Mouse (Mus musculus): ENCODE results near the gene Pnrc2.
A peak's percentile ranks its signal among the peaks of the same experiment; 100 is the strongest.

The Pnrc2 gene

GRCm38 (mm10) chr4:135872015-135872414 is 1.6 kb downstream of the Pnrc2 start:
- peak; percentile 15 for DNase-seq (ENCODE audit: extremely low spot score, low spot score)

GRCm38 (mm10) chr4:135870227-135871023 is 3.2 kb downstream of the Pnrc2 start:
- DNase-seq (ENCODE audit: extremely low spot score, low spot score), result no peak

- DNase-seq (ENCODE audit: extremely low spot score, low spot score), result no peak
These were observed 4.7 kb downstream of the Pnrc2 start for GRCm38 (mm10) chr4:135868996-135869395.

- peak; percentile 21 for DNase-seq (ENCODE audit: extremely low spot score, low spot score)
These were observed 16.0 kb downstream of the Pnrc2 start for GRCm38 (mm10) chr4:135857597-135858186.

DNA sequence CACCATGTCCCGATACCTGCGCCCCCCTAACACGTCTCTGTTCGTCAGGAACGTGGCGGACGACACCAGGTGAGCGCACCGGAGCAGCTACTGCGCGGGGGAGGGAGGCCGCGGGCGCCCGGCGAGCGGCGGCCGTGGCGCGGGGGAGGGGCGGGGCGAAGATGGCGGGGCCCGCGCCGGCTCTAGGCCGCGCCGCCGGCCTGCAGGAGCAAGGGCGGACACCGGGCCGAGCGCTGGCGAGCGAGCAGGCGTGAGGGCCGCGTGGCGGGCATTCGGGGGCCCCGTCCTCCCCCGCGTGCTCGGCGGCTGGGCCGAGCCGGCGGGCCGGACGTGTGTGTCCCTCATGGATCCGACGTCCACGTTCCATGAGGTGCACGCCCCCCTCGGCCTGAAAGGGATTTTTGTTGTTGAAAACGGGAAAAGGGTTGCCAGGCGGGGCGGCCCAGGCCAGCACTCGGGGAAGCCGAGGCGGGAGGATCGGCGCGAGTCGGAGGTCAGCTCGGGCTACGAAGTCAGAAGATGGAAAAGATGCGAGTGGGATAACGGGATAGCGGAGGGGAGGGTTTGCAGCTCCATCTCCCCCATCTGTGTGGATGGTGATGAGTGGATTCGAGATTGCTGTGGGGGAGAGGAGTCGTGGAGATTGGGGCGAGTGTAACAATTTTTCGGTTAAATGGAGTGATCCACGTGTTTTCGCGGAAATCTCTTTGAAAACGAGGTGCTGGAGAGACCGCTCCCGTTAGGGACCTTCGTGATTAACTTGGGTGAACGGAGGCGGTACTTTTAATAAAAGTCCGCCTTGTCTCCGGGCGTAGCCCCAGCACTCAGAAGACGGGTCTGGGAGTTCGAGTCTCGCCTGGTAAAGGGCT is 17.2 kb downstream of the Pnrc2 start:
- peak; percentile 83 for DNase-seq (ENCODE audit: extremely low spot score, low spot score)

DNA sequence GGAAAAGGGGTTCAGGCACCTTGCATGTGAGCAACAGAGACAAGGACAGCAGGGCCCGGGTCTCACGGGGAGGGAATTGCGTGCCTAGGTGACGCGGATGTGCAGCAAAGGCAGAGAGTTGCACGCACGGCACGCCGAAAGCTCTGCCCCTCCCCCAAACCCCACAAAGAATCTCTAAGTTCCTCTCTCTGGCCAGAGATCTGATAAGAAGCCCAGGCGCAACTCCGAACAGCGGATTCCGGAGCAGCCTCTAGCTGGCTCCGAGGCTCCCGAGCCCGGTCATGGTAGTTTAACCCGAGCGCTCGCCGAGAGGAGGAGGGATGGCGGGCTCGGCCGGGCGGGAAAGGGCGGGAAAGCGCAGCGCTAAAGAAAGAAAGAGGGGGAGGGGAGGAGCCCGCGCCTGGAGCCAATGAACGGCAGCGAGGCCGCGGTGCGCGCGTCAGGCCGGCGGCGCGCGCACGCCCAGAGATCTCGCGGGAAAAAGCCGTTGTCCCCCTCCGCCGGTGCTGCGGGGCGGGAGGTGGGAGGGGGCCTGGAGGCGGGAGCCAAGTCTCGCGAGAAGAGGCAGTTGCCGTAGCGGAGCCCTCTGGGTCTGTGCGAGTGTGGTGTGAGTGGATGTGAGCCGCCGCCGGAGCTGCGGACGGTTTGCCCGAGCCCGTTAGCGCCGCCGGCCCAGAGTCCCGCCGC is 18.0 kb downstream of the Pnrc2 start, which contains the start of gene Srsf10:
Gene Srsf10, plus strand, starts transcription at position 212 of the 687 bp plus-strand sequence.
- peak; percentile 98 for DNase-seq (ENCODE audit: extremely low spot score, low spot score)

DNA sequence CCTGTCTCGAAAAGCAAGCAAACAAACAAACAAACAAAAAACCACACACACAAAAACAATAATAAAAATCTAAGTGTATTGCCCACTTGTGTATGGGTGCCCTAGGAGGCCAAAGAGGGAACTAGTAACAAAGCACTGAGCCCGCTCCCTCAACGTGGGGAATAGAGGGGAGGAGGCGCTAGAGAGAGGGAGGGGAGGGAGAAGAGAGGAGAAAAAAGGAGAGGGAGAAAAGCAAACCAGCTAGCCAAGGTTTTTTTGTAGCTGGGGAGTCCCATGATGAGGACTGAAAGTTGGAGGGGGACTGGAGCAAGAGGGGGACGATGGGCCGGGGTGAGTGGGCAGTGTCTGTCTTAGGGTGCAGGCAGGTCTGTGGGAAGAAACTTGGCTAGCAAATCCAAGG is 18.6 kb downstream of the Pnrc2 start:
- DNase-seq (ENCODE audit: extremely low spot score, low spot score), result no peak

- DNase-seq (ENCODE audit: extremely low spot score, low spot score), result peak; percentile 31
These were observed 19.0 kb downstream of the Pnrc2 start for GRCm38 (mm10) chr4:135854630-135855029.

GRCm38 (mm10) chr4:135853987-135854546 is 19.6 kb downstream of the Pnrc2 start:
- peak; percentile 11 for DNase-seq (ENCODE audit: extremely low spot score, low spot score)

GRCm38 (mm10) chr4:135851942-135852341 is 21.7 kb downstream of the Pnrc2 start:
- no peak for DNase-seq (ENCODE audit: extremely low spot score, low spot score)

- no peak for DNase-seq (ENCODE audit: extremely low spot score, low spot score)
These were observed 23.1 kb downstream of the Pnrc2 start for GRCm38 (mm10) chr4:135850411-135851095.

- no peak for DNase-seq (ENCODE audit: extremely low spot score, low spot score)
These were observed 26.1 kb downstream of the Pnrc2 start for GRCm38 (mm10) chr4:135847581-135847980.

GRCm38 (mm10) chr4:135844400-135844799 is 29.2 kb downstream of the Pnrc2 start:
- no peak for DNase-seq (ENCODE audit: extremely low spot score, low spot score)

- DNase-seq (ENCODE audit: extremely low spot score, low spot score), result no peak
These were observed 34.2 kb downstream of the Pnrc2 start for GRCm38 (mm10) chr4:135839293-135840011.

DNA sequence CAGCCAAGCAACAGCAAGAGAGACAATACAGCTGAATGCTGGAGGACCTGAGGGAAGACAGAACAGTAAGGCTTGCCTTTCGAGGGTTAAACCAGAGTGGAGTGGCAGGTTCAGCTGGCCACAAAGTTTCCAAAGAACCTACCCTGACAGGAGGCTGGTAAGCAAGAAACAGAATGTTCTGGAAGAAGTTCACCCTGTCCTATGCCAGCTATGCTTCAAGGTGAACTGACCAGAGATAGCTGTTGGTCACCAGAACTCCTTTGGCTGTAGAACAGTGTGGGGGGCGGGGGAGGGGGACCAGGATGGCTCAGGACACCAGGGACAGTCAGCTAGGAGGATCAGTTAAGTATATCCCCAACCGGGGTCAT is 34.7 kb downstream of the Pnrc2 start:
- no peak for DNase-seq (ENCODE audit: extremely low spot score, low spot score)

DNA sequence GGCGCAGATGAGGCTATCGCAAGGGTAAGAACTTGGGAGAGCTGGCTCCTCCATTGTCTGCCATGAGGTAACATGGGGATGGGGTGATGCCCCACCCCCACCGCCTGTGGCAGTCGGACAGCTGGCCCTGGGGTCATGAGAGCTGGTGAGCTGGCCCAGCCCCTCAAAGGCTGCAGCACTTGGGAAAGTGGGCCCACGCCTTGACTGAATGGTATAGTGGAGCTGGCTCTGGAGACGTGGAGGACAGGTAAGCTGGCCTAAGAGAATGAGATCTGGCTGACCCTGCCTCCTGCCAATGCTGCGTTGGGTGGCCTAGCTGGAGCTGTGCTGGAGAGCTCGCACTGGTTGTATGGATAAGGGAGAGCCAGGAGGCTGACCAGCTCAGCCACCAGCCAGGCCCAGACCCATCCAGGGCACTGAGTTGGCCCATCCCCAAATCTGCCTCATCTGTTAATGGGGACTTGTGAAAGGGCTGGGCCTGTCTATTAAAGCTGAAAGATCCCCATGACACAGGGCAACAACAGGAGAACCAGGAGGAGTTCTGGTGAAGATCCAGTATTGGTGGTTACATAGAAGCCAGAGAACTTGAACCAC is 39.4 kb downstream of the Pnrc2 start:
- DNase-seq (ENCODE audit: extremely low spot score, low spot score), result no peak

DNA sequence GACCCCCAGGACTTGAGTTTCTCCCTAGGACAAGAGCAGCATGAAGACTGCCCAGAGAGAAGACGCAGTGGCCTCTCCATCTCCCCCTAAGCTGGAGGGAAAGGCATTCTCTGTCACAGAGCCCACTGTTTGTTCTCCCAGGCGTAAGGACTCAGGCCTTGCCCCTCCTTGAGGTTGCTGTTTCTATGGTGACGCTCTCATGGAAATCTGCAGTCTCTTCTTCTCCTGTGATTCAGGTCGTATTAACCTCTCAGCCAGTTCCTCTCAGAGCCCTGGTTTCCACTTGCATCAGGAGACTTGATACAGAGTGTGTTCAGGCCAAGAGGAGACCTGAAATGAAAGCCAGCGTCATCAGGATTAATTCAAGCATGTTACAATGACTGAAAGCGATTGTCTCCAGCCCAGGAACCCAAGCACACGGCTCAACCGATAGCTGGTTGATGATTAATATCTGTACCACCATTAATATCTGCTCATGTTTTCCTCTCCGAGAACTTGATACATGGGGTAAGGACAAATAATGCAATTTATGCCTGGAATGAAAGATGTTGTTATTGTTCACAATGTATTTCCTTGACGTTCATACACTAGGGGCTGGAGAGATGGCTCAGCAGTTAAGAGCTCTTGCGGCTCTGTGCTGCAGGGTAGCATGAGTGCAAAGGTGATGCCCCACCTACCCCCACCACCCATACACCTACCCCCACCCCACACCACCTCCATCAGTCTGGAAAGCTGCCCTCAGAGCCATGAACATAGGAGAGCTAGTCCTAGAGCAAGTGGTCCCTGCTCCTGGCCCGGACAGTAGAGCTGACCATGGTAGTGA is 40.1 kb downstream of the Pnrc2 start:
- no peak for DNase-seq (ENCODE audit: extremely low spot score, low spot score)

- DNase-seq (ENCODE audit: extremely low spot score, low spot score), result no peak
These were observed 41.6 kb downstream of the Pnrc2 start for GRCm38 (mm10) chr4:135832070-135832469.

DNA sequence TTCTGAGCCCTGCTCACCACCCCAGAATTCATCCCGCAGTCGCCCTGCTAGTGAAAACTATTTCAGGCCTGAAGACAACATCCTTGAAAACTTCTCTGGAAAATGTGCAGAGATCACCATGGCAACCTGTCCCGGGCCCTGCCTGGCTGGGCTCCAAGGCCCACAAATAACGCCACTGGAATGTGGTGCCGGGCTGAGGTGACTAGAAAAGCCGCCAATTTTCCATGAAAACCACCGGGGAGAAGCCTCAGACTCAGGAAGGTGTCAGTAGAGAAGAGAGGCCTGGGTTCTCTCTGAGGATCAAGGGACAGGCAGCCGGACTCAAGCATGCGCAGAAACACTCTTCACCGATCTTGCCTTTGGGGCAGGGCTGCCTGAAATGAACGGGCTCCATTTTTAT is 45.2 kb downstream of the Pnrc2 start:
- DNase-seq (ENCODE audit: extremely low spot score, low spot score), result peak; percentile 49
